Mouse (Mus musculus): Measurements from ENCODE around the gene Hoxa5. TPM values are rescaled to one million over a fixed set of nuclear protein-coding genes. Genes with fewer than 3 reads are reported as not detected.

The Hoxa5 gene
- total RNA-seq, 4 experiments from 2014 or later = 10.8 to 15.6 (median 13.3) TPM

DNA sequence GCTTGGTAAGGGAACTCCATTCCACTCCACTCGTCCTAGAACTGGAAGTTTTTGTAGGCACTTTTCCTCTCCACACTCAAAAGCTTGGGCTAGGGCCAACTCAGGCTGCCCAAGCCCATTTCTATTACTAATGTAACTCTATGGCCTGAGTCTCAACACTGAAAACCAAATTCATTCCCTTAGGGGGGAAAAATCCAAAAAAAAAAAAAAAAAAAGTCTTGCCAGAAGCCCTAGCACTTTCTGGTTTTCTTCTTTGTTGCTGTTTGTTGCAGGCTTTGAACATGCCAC is 42.4 kb downstream of the Hoxa5 start:
- DNase-seq = no peak

DNA sequence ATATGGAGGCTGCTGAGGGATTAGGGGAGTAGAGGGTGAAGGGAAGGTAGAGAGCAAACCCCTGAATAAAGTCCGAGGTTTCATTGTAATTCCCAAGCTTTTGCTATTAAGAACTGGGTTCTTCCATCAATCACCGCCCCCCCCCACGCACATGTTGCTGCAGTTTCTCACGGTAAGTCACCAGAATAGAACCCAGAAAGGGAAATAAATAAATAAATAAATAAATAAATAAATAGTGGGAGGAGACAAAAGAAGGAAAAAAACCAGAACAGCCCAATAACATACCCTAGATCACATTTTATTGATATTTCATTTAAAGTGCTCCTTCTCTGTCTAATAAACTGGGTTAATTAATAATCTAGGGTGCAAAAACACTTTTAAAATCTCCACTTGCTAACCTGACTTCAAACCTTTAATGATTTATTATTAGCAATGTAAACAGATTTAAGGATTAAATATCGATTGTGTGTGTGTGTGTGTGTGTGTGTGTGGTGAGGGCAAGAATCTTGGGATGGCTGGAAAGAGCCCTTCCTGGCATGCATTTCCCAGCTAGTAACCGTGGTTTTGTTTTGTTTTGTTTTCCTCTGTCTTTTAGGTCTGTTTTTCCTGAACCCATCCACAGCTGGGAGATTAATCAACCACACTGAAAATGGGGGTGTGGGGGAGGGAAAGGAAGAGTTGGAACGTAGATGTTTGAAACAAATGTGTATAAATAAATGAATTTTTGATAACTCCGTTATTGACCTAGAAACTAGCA is 42.9 kb downstream of the Hoxa5 start:
- DNase-seq = no peak

DNA sequence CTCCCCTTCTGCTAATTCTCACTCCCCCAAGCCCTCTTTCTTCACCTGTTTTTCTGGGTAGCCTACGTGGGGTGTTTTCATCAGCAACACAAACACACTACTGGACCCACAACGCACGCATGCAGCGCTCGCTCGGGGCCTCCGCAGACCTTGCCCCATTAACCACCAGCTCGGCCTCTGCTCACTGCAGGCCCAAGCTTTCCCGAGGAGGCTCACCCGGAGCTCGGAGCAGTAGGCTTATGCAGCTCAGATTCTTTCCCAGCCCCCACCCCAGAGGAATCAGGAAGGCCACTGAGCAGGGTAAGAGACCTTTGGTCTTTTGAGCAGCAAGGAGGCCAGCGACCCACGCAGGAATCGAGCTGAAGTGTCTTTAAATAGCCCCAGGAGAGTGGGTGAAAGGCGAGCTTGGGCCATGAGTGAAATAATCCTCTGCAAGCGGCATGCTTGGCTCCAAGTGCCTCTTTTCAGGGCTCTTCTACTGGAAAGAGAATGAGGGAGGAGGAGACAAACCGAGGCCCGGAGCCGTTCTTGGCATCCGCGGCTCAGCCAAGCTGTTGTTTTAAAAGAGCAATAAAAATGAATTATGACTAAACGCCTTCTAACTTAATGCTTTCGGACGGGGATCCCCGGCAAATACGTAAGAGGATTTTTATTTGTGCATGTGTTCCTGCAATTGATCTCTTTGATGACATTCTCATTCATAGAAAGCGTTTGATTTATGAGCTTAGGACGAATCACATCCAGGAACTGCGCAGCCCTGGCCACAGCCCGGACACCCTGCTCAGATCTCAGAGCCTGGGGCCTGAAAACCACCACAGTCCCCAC is 43.7 kb downstream of the Hoxa5 start:
- no peak for DNase-seq

DNA sequence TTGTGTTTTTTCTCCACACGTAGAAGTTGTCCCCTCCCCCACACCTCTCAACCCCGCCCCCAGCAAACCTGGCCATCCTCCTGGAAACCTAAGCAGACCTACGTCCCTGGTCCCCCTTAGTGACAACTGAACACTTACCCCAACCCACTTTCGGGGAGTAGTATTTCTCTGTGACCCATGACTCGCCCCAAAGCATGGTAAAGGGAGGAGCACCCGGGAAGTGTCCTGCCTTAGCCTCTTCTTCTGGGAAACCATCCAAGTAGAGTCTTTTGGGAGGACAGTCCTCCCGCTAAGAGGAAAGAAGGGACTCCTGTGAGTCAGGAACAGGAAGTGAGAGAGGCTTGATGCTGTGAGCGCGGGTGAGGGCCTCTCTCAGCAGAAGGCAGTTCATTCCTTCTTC is 44.4 kb downstream of the Hoxa5 start:
- DNase-seq = no peak

DNA sequence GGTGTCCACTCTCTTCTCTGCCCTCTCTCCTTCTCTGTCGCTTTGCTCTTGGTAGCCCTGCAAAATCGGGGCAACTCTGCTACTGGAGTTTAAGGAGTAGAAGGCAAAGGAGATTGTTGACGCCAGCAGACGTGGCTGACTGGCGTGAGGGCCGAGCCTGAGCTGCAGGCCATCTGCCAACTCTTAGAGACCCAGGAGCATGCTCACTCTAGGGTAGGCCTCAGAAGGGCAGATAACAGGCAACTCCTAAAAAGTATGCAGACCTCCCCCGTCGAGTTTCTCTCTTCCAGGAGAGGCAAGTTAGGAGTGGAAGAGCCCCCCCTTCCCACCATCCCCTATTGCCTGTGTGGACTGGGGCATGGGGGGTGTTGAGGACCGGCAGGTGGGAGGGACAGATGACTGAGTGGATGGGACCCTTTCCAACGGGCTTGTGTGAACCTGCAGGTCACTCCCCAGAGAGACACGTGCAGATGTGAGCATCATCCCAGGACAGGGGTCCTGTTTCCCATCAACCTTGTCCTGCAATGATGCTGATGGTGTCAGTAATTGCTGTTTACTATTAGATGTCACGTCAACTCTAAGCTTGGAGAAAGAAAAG is 45.1 kb downstream of the Hoxa5 start:
- no peak for DNase-seq

DNA sequence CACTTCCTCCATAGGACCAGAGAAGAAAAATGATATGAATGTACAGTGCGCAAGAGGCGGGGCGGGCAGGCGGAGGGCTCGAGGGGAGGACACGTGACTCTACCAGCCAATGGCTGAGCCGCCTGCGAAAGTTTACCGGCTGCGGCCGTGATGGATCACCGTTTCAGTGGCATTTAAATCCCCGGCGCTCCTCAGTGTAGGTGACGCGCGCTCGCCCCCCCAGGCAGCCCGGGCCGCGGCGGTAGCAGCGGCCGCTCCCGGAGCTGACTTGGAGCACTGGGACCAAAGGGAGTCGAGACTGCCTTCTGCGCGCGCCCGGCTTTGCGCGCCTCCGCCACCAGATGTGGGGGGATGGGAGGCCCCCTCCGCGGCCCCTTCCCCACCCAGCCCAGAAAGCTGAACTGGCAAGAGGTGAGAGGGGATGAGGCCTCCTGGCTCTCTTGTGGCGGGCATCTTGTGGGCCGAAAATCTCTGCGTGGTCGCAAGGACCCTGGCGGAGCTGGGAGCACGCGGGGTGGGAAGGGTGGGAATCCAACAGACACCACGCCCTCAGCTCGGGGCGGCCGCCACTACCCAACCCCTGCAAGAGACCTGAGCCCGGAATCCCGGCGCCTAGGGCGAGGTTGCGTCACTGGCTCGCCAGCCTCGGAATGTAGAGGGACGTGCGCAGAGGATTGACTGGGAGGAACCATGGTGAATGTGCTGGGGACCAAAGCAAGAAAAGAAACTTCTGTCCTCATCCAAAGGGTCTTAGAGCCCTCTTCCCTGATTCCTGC is 45.9 kb downstream of the Hoxa5 start, which contains the start of gene Hoxa1:
Hoxa1 (minus strand) TSS at position 42 of the 776 bp plus-strand sequence.
- DNase-seq = peak; percentile 84

DNA sequence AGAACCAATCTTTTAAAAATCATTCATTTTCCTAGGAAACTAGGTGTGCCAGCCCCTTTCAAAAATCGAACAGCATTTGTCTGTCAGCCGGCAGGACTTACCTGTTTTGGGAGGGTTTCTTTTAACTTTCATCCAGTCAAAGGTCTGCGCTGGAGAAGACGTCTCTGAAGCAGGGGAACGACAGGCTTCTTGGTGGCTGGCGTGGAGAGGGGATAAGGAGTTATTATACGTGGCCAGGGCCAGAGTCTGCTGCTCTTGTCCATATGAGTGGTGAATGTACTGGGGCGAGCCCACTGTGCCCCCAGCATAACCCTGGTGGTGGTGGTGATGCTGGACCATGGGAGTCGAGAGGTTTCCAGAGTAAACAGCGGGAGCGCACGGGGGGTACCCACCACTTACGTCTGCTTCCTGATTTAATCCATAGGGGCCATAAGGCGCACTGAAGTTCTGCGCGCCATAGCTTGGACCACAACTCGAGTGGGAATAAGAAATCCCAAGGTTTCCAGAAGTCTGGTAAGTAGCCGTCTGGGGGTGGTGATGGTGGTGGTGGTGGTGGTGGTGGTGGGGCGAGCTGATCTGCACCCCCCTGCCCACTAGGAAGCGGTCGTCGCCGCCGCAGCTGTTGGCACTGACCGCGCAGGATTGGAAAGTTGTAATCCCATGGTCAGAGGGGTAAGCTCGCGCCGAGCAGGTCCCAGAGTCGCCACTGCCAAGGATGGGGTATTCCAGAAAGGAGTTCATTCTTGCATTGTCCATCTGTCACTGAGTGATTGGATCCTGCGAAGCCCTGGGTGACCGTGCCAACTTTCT is 46.7 kb downstream of the Hoxa5 start:
- no peak for DNase-seq

DNA sequence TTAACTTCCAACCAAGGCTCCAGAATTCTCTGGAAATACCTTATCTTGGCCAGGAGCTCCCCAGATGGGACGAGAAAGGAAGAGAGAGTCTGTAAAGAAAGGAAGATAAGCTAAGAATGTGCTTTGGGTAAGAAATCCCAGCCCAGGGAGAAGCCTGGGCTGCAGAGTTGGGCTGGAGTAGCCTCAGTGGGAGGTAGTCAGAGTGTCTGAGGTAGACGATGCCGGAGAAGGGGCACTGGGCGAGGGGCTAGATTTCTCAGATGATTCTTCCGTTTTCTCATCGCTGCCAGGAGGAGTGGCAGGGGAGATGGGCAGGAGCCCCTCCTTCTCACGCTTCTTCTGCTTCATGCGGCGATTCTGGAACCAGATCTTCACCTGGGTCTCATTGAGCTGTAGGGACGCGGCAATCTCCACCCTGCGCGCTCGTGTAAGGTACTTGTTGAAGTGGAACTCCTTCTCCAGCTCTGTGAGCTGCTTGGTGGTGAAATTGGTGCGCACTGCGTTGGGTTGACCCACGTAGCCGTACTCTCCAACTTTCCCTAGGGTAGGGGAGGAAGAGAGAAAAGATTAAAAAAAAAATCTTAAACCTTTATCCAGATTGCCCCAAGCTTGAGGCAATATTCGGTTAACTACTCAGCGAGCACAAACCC is 47.7 kb downstream of the Hoxa5 start:
- no peak for DNase-seq

DNA sequence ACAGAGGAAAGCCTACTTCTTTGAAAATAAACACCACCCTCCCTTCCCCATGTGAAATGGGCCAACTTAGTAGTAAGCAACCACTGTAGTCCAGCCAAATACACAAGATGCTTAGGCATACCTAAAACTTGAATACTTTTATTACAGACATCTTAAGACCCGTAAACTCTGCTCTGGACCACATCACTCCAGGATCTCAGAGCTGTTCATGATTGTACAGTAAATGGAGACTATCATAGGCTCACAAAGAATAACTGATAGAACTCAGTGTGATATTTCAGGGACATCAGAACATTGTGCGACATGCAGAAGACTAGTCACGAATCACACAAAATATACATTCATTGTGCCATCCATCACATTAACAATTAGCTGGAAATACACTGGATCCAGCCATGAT is 48.9 kb downstream of the Hoxa5 start:
- no peak for DNase-seq

DNA sequence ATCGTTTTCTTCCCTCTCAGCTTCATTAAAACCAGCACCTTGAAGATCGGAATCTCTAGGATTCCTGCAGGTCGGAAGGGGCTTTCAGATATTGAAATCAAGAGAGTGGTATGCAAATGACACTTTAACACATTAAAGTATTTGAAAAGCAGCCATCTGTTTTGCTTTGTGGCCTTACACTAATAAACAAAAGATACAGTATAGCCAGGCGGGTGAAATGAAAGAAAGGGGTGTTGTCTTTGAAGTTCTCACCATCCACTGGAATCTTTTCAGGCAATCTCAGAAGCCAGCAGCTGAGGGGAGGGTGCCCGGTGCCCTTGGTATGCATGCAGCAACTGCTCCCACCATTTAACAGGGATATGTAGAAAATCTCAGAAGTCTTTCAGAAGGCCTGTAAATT is 50.3 kb downstream of the Hoxa5 start:
- DNase-seq = no peak

DNA sequence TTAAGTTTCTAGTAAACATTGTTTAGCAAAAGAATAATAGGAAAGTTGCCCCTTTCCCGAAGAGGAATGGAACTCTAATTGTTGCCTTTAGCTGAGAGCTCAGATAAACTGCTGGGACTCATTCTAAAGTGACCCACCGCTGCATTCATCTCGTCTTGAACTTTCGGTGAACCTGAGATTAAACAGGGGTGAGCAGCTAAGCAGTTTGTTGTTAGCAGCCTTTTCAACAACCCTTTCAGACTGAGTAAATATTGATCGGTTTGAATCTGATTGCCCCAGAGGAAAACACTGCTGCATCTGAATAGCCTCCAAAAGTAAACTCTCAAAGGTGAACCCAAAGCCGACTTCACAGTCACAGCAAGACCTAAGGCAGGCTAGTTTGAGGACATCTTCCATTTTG is 51.1 kb downstream of the Hoxa5 start:
- DNase-seq = no peak

DNA sequence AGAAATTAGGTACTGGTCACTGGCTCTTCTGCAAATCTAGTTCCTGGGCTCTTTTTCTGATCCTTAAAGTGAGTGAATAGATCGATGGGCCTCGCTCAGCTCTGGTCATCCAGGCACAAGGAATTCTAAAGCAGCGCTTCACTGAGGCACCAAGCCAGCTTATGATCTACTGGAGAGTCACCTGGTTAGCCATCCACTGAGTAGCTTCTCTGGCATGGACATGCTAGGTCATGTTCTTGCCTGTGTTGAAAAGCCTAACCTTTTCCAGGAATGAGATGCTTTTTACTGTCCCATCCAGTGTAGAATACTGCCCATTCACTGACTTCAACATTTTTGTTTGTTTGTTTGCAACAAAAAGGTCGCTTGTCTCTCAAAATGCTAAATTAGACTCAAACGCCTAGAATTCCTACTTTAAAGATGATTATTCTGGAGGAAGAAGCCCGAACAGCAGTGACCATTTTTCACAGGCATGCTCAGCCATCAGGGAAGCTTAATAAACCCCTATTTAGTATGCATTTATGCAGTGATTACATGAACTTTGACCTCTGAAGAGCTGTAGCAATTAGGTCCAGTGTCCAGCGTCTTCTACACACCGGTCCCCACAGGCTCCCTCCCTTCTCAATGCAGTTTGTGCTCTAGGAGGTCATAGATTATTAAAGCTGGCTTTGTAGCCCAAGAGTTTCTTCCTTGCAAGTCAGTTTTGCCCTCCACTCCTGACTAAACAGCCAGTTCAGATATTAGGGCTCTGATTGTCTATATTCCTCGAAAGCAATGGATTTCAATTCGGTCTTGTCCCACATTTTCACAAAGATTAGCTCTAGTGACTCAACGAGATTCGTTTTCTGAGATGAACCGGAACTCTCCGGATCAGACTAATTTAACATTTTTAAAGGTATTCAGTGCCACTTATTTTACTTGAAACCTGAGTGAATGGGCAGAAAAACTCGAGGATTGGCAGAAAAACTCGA is 51.9 kb downstream of the Hoxa5 start:
- no peak for DNase-seq

Small RNA genes lying within 50 kb of the gene (microRNA-seq; reads per million reads assigned to microRNA genes)
- 25.4 to 87.8 reads per million in 2 experiments for gene Mir196b

Other genes starting within 250 kb of the Hoxa5 start
- 10 to 100 TPM; 43.7 to 73.2 (median 54.2) TPM for gene Skap2, start 192.0 kb downstream of the Hoxa5 start, total RNA-seq (2022)
- gene Hoxa1, start 46.3 kb downstream of the Hoxa5 start, total RNA-seq (2022) = 1 to 10 TPM in 1 of 4 experiments, under 1 TPM in 3; 0.23 to 1.1 (median 0.83) TPM
- 1 to 10 TPM in 3 of 4 experiments, under 1 TPM in 1; 0.80 to 3.4 (median 2.6) TPM for gene Hoxa2, start 39.8 kb downstream of the Hoxa5 start, total RNA-seq (2022)
- gene 5730596B20Rik, start 27.1 kb downstream of the Hoxa5 start, total RNA-seq (2022) = under 1 TPM; 0.17 to 0.77 (median 0.42) TPM
- gene Hoxa4, start 12.8 kb downstream of the Hoxa5 start, total RNA-seq (2022) = 1 to 10 TPM; 1.9 to 3.3 (median 2.7) TPM
- gene Hoxa6, start 4.1 kb upstream of the Hoxa5 start, total RNA-seq (2022) = 1 to 10 TPM; 3.6 to 9.5 (median 5.2) TPM
- gene Hoxa3, start 8.7 kb upstream of the Hoxa5 start, total RNA-seq (2022) = 1 to 10 TPM; 2.9 to 9.8 (median 6.8) TPM
- 1 to 10 TPM in 2 of 4 experiments, under 1 TPM in 2; 0.49 to 2.8 (median 1.4) TPM for gene Gm28308, start 8.8 kb upstream of the Hoxa5 start, total RNA-seq (2022)
- gene Hoxa7, start 17.3 kb upstream of the Hoxa5 start, total RNA-seq (2022) = 10 to 100 TPM; 12.9 to 27.9 (median 19.1) TPM
- under 1 TPM in 3 of 4 experiments, not detected in 1; 0.27 to 0.56 (median 0.55) TPM for gene Hoxa9, start 26.5 kb upstream of the Hoxa5 start, total RNA-seq (2022)
- gene Hoxa10, start 36.3 kb upstream of the Hoxa5 start, total RNA-seq (2022) = under 1 TPM in 2 of 4 experiments, not detected in 2; 0.15 to 0.16 TPM
- not detected for gene Hoxa11, start 41.2 kb upstream of the Hoxa5 start, total RNA-seq (2022)
- gene Hoxa13, start 56.3 kb upstream of the Hoxa5 start, total RNA-seq (2022) = not detected
- not detected for gene Evx1, start 108.9 kb upstream of the Hoxa5 start, total RNA-seq (2022)